Mouse (Mus musculus) kidney, embryonic 14.5 days (tissue): Measurements from ENCODE around the gene Aif1l. TPM values are rescaled to one million over a fixed set of nuclear protein-coding genes. Genes with fewer than 3 reads are reported as not detected.

Experiments used
- ATAC-seq: fragments of 200-750 bp; cut with Nextera tagmentation; 2 replicates; pipeline ENCODE4 v1.8.0; 2017; ENCODE audit warnings: moderate number of reproducible peaks, mild to moderate bottlenecking, moderate TSS enrichment, moderate library complexity; ENCODE audit not compliant: low FRiP score, low TSS enrichment
- H3K27ac ChIP-seq: fragments of 300-500 bp; sonication (generic); 2 replicates; pipeline ENCODE4 v1.5.1; 2014; ENCODE audit warnings: low read depth, mild to moderate bottlenecking, low read length, moderate library complexity, mixed read lengths
- H3K27me3 ChIP-seq: fragments of 300-500 bp; sonication (generic); 2 replicates; pipeline ENCODE4 v1.6.1; 2014; ENCODE audit warnings: mild to moderate bottlenecking, low read length; ENCODE audit not compliant: control insufficient read depth, insufficient read depth
- H3K36me3 ChIP-seq: fragments of 300-500 bp; sonication (generic); 2 replicates; pipeline ENCODE4 v1.6.1; 2014; ENCODE audit warnings: low read length, mixed read lengths; ENCODE audit not compliant: control insufficient read depth, insufficient read depth
- H3K4me1 ChIP-seq: fragments of 300-500 bp; sonication (generic); 2 replicates; pipeline ENCODE4 v1.6.1; 2014; ENCODE audit warnings: low read length, mixed read lengths; ENCODE audit not compliant: control insufficient read depth, insufficient read depth
- H3K4me2 ChIP-seq: fragments of 300-500 bp; sonication (generic); replicated peaks from 2 replicates; pipeline ENCODE4 v1.6.1; 2014; ENCODE audit warnings: low read depth, mild to moderate bottlenecking, low read length
- H3K4me3 ChIP-seq: fragments of 300-500 bp; sonication (generic); 2 replicates; pipeline ENCODE4 v1.5.1; 2014; ENCODE audit warnings: mild to moderate bottlenecking, low read length
- H3K9ac ChIP-seq: fragments of 300-500 bp; sonication (generic); 2 replicates; pipeline ENCODE4 v1.6.1; 2014; ENCODE audit warnings: low read depth, mild to moderate bottlenecking, low read length, moderate library complexity
- H3K9me3 ChIP-seq: fragments of 300-500 bp; sonication (generic); 2 replicates; pipeline ENCODE4 v1.6.1; 2016; ENCODE audit warnings: low read length; ENCODE audit not compliant: control insufficient read depth
- WGBS: fragments of 180-500 bp; shearing (Covaris S2); extraction: QIAGEN DNeasy Blood & Tissue Kit; methylation state at CpG from one replicate; pipeline ENCODE4 v1.1.7; 2014; 5-methylcytosine and 5-hydroxymethylcytosine counted together
- polyA plus RNA-seq: library from polyadenylated mRNA; unstranded; fragments of >200 nt; fragmentation: Nextera tagmentation; extraction: Ambion mirVana; gene quantifications from 2 replicates; pipeline ENCODE4 v1.2.1, GENCODE M21; 2014

The Aif1l gene
- polyA plus RNA-seq, 1 experiment from 2014 or later, result 72.1 TPM

- H3K4me2 ChIP-seq, result peak within 1 kb of the TSS; percentile 66
- peak within 1 kb of the TSS; percentile 86 for H3K4me3 ChIP-seq
- H3K4me1 ChIP-seq, result peaks cover 7% of the 10 kb centered on the region; the same call in 1 of the 2 replicates
- ATAC-seq, result peak; percentile 100
- no peaks in the 10 kb centered on the region for H3K27me3 ChIP-seq
- 0% methylated on average over 60 of the region's 60 CpGs for WGBS
- peak within 1 kb of the TSS; percentile 94 for H3K9ac ChIP-seq
- peaks cover 47% of the 10 kb centered on the region for H3K36me3 ChIP-seq
- peak within 1 kb of the TSS; percentile 76 for H3K27ac ChIP-seq
- H3K9me3 ChIP-seq, result no peaks in the 10 kb centered on the region
Measured at GRCm38 (mm10) chr2:31974141-31974808, 24.3 kb downstream of the Aif1l start, which contains the start of gene Nup214. Gene Nup214 (plus strand): TSS chr2:31974436.

GRCm38 (mm10) chr2:31974809-31975371, 25.0 kb downstream of the Aif1l start:
- no peaks in the 10 kb centered on the region for H3K9me3 ChIP-seq
- 9% methylated on average over 13 of the region's 13 CpGs for WGBS
- ATAC-seq, result no peak
- peak overlapping the region; percentile 65 for H3K4me2 ChIP-seq
- H3K27ac ChIP-seq, result no peak overlapping the region
- peak overlapping the region; percentile 86 for H3K4me3 ChIP-seq
- peak overlapping the region; percentile 94 for H3K9ac ChIP-seq
- H3K36me3 ChIP-seq, result peaks cover 46% of the 10 kb centered on the region
- peaks cover 7% of the 10 kb centered on the region; the same call in 1 of the 2 replicates for H3K4me1 ChIP-seq
- H3K27me3 ChIP-seq, result no peaks in the 10 kb centered on the region

- H3K4me3 ChIP-seq, result no peak overlapping the region
- H3K27me3 ChIP-seq, result no peaks in the 10 kb centered on the region
- no peak overlapping the region for H3K4me2 ChIP-seq
- no peak overlapping the region for H3K9ac ChIP-seq
- H3K4me1 ChIP-seq, result no peaks in the 10 kb centered on the region
- H3K27ac ChIP-seq, result no peak overlapping the region
- no peak for ATAC-seq
- H3K9me3 ChIP-seq, result no peaks in the 10 kb centered on the region
- H3K36me3 ChIP-seq, result peaks cover 100% of the 10 kb centered on the region
- WGBS, result 85% methylated on average over 1 of the region's 1 CpGs
Measured at GRCm38 (mm10) chr2:31987774-31988173, 37.8 kb downstream of the Aif1l start.

GRCm38 (mm10) chr2:31990961-31991360, 41.0 kb downstream of the Aif1l start:
- H3K27me3 ChIP-seq, result no peaks in the 10 kb centered on the region
- H3K4me2 ChIP-seq, result no peak overlapping the region
- 95% methylated on average over 4 of the region's 4 CpGs for WGBS
- peaks cover 96% of the 10 kb centered on the region for H3K36me3 ChIP-seq
- no peaks in the 10 kb centered on the region for H3K4me1 ChIP-seq
- no peak overlapping the region for H3K4me3 ChIP-seq
- ATAC-seq, result no peak
- no peaks in the 10 kb centered on the region for H3K9me3 ChIP-seq
- no peak overlapping the region for H3K27ac ChIP-seq
- no peak overlapping the region for H3K9ac ChIP-seq

GRCm38 (mm10) chr2:31994896-31995295, 45.0 kb downstream of the Aif1l start:
- ATAC-seq, result no peak
- no peak overlapping the region for H3K4me2 ChIP-seq
- H3K9ac ChIP-seq, result no peak overlapping the region
- peaks cover 94% of the 10 kb centered on the region for H3K36me3 ChIP-seq
- H3K4me3 ChIP-seq, result no peak overlapping the region
- H3K4me1 ChIP-seq, result no peaks in the 10 kb centered on the region
- no peaks in the 10 kb centered on the region for H3K27me3 ChIP-seq
- H3K27ac ChIP-seq, result no peak overlapping the region
- no peaks in the 10 kb centered on the region for H3K9me3 ChIP-seq
- WGBS, result 93% methylated on average over 9 of the region's 9 CpGs

GRCm38 (mm10) chr2:31996060-31996459, 46.1 kb downstream of the Aif1l start:
- Histone ChIP-seq H3K9ac (no peak overlapping the region), H3K4me2 (no peak overlapping the region), H3K4me3 (no peak overlapping the region), H3K36me3 (peaks cover 92% of the 10 kb centered on the region), H3K9me3 (no peaks in the 10 kb centered on the region), H3K27me3 (no peaks in the 10 kb centered on the region), H3K4me1 (no peaks in the 10 kb centered on the region), H3K27ac (no peak overlapping the region)
- 94% methylated on average over 13 of the region's 13 CpGs for WGBS
- ATAC-seq, result no peak

- Histone ChIP-seq H3K27ac (no peak overlapping the region), H3K4me1 (no peaks in the 10 kb centered on the region), H3K4me3 (no peak overlapping the region), H3K9ac (no peak overlapping the region), H3K9me3 (no peaks in the 10 kb centered on the region), H3K36me3 (peaks cover 85% of the 10 kb centered on the region), H3K4me2 (no peak overlapping the region), H3K27me3 (no peaks in the 10 kb centered on the region)
- ATAC-seq, result no peak
- WGBS, result 91% methylated on average over 5 of the region's 5 CpGs
Measured at GRCm38 (mm10) chr2:31997539-31997938, 47.6 kb downstream of the Aif1l start.

GRCm38 (mm10) chr2:31998443-31998842, 48.5 kb downstream of the Aif1l start:
- WGBS, result 79% methylated on average over 2 of the region's 2 CpGs
- H3K9ac ChIP-seq, result no peak overlapping the region
- H3K36me3 ChIP-seq, result peaks cover 85% of the 10 kb centered on the region
- no peaks in the 10 kb centered on the region for H3K9me3 ChIP-seq
- no peak overlapping the region for H3K27ac ChIP-seq
- H3K4me1 ChIP-seq, result no peaks in the 10 kb centered on the region
- H3K4me2 ChIP-seq, result no peak overlapping the region
- no peaks in the 10 kb centered on the region for H3K27me3 ChIP-seq
- H3K4me3 ChIP-seq, result no peak overlapping the region
- ATAC-seq, result no peak

- no peak overlapping the region for H3K27ac ChIP-seq
- H3K4me2 ChIP-seq, result no peak overlapping the region
- no peaks in the 10 kb centered on the region for H3K27me3 ChIP-seq
- no peak for ATAC-seq
- H3K36me3 ChIP-seq, result peaks cover 89% of the 10 kb centered on the region
- H3K4me3 ChIP-seq, result no peak overlapping the region
- H3K4me1 ChIP-seq, result no peaks in the 10 kb centered on the region
- H3K9me3 ChIP-seq, result no peaks in the 10 kb centered on the region
- H3K9ac ChIP-seq, result no peak overlapping the region
- WGBS, result 96% methylated on average over 2 of the region's 2 CpGs
Measured at GRCm38 (mm10) chr2:32008311-32008710, 58.4 kb downstream of the Aif1l start.
